Mouse (Mus musculus) urinary bladder, adult 18-20 months (tissue): ENCODE measurements around the gene Med26.
A peak's percentile ranks its signal among the peaks of the same experiment; 100 is the strongest.

Experiments used
- DNase-seq, 2 experiments: peaks; one replicate each; pipeline ENCODE4 v3.0.0; 2022; ENCODE audit warnings: low spot score in 2 of 2, mixed read lengths in 2 of 2

Med26 gene

GRCm38 (mm10) chr8:72491680-72492621 is 56.1 kb downstream of the Med26 start, which contains the start of gene Slc35e1:
Gene Slc35e1, minus strand, starts transcription at chr8:72492614.
- peak; percentile 16 to 28 for DNase-seq

GRCm38 (mm10) chr8:72491017-72491416 is 57.1 kb downstream of the Med26 start:
- no peak for DNase-seq

GRCm38 (mm10) chr8:72487014-72487413 is 61.1 kb downstream of the Med26 start:
- no peak for DNase-seq

GRCm38 (mm10) chr8:72485456-72486199 is 62.4 kb downstream of the Med26 start:
- no peak for DNase-seq

- DNase-seq = peak; percentile 93 to 96
Observed at GRCm38 (mm10) chr8:72474826-72475546, 73.1 kb downstream of the Med26 start, which contains the start of gene Cherp. Gene Cherp, minus strand, starts transcription at chr8:72475226.

- DNase-seq = no peak
Observed at GRCm38 (mm10) chr8:72470684-72471083, 77.4 kb downstream of the Med26 start.

GRCm38 (mm10) chr8:72469984-72470383 is 78.1 kb downstream of the Med26 start:
- no peak for DNase-seq

GRCm38 (mm10) chr8:72469243-72469642 is 78.8 kb downstream of the Med26 start:
- DNase-seq = no peak

- DNase-seq = no peak
Observed at GRCm38 (mm10) chr8:72464211-72464610, 83.9 kb downstream of the Med26 start.

- DNase-seq = no peak
Observed at GRCm38 (mm10) chr8:72459881-72460533, 88.1 kb downstream of the Med26 start.

- no peak for DNase-seq
Observed at GRCm38 (mm10) chr8:72458457-72458856, 89.6 kb downstream of the Med26 start.

- no peak for DNase-seq
Observed at GRCm38 (mm10) chr8:72457806-72458205, 90.3 kb downstream of the Med26 start.

GRCm38 (mm10) chr8:72455317-72455716 is 92.8 kb downstream of the Med26 start:
- DNase-seq = no peak

- DNase-seq = no peak
Observed at GRCm38 (mm10) chr8:72453904-72454303, 94.2 kb downstream of the Med26 start.

- DNase-seq = no peak
Observed at GRCm38 (mm10) chr8:72451516-72451915, 96.6 kb downstream of the Med26 start.

- DNase-seq = no peak
Observed at GRCm38 (mm10) chr8:72445071-72445470, 103.0 kb downstream of the Med26 start.
